Mouse (Mus musculus) neural tube, embryonic 11.5 days (tissue): ENCODE results near the gene Acsbg1. TPM values are rescaled to one million over a fixed set of nuclear protein-coding genes. Genes with fewer than 3 reads are reported as not detected.
"Not testable (repeated sequence)": the region's sequence is repeated elsewhere in the genome, so short reads cannot be mapped to it uniquely, and the experiment has no call there.

ENCODE experiments used
- ATAC-seq: fragments of 200-750 bp; cut with Nextera tagmentation; 2 replicates; pipeline ENCODE4 v1.8.0; 2017; ENCODE audit warnings: moderate number of reproducible peaks, mild to moderate bottlenecking, moderate TSS enrichment, moderate library complexity; ENCODE audit not compliant: insufficient read depth, low FRiP score, low TSS enrichment
- DNase-seq: peaks from one replicate; pipeline ENCODE4 v3.0.0-alpha.2; 2015; ENCODE audit warnings: low spot score
- H3K27ac ChIP-seq: fragments of 300-500 bp; sonication (generic); 2 replicates; pipeline ENCODE4 v1.5.1; 2014; ENCODE audit warnings: low read depth, mild to moderate bottlenecking, low read length
- H3K27me3 ChIP-seq: fragments of 300-500 bp; sonication (generic); 2 replicates; pipeline ENCODE4 v1.6.1; 2014; ENCODE audit warnings: mild to moderate bottlenecking, low read length, mixed read lengths; ENCODE audit not compliant: control insufficient read depth, insufficient read depth
- H3K36me3 ChIP-seq: fragments of 300-500 bp; sonication (generic); 2 replicates; pipeline ENCODE4 v1.6.1; 2014; ENCODE audit warnings: mild to moderate bottlenecking, low read length, moderate library complexity, mixed read lengths; ENCODE audit not compliant: control insufficient read depth, insufficient read depth
- H3K4me1 ChIP-seq: fragments of 300-500 bp; sonication (generic); 2 replicates; pipeline ENCODE4 v1.6.1; 2014; ENCODE audit warnings: low read length, mixed read lengths; ENCODE audit not compliant: control insufficient read depth, insufficient read depth
- H3K4me2 ChIP-seq: fragments of 300-500 bp; sonication (generic); 2 replicates; pipeline ENCODE4 v1.6.1; 2014; ENCODE audit warnings: low read depth, mild to moderate bottlenecking, moderate library complexity
- H3K4me3 ChIP-seq: fragments of 300-500 bp; sonication (generic); 2 replicates; pipeline ENCODE4 v1.5.1; 2014; ENCODE audit warnings: low read depth, low read length
- H3K9ac ChIP-seq: fragments of 300-500 bp; sonication (generic); 2 replicates; pipeline ENCODE4 v1.6.1; 2014; ENCODE audit warnings: mild to moderate bottlenecking, low read length
- H3K9me3 ChIP-seq: fragments of 300-500 bp; sonication (generic); 2 replicates; pipeline ENCODE4 v1.6.1; 2016; ENCODE audit warnings: low read length; ENCODE audit not compliant: control insufficient read depth
- WGBS: fragments of 180-500 bp; shearing (Covaris S2); extraction: QIAGEN DNeasy Blood & Tissue Kit; methylation state at CpG from one replicate; pipeline ENCODE4 v1.1.7; 2014; 5-methylcytosine and 5-hydroxymethylcytosine counted together
- polyA plus RNA-seq: library from polyadenylated mRNA; unstranded; fragments of >200 nt; fragmentation: Nextera tagmentation; extraction: Ambion mirVana; gene quantifications from 2 replicates; pipeline ENCODE4 v1.2.1, GENCODE M21; 2014

Gene Acsbg1
- polyA plus RNA-seq, 1 experiment from 2014 or later = 7.7 TPM

DNA sequence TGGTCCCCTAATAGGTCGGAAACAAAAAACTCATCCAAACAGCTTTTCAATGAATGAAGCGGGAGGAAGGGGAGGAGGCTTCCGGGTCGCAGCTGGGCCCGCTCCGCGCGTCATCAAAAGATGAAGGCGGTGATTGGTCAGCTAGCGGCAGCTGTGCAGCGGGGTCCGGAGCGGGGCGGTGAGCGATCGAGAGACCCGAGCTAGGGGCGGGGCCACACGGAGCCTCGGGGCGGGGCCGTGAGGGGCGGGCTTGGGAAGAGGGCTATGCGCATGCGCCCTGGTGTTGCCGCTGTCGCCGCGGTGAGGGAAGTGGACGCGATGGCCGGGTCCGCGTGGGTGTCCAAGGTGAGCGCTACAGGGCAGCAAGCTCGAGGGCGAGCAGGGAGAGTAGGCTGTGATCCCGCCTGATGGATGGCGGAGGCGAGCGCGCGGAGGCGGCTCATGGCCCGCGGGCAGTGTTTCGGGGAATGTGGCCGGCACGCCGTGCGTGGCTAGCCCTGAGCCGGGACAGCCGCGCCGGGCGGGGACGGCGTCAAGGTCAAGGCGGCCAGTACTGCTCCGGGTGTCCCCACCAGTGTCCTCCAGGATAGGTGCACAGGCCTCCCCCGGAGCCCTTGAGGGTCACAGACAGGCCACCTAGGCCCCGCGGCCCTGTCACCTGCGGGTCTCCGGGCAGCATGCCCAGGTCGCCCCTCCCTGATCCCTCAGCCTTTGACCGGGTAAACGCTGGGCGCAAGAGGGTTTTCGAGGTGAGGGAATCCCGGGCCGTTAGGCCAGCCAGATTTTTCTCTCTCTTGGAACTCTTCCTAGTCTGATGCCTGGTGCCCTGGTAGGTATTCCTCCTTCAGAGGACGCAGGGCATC is 75.2 kb downstream of the Acsbg1 start, which contains the start of gene Idh3a:
Gene Idh3a (plus strand): TSS at position 136 of the 863 bp plus-strand sequence.
- peak within 1 kb of the TSS; percentile 93 for H3K4me2 ChIP-seq

DNA sequence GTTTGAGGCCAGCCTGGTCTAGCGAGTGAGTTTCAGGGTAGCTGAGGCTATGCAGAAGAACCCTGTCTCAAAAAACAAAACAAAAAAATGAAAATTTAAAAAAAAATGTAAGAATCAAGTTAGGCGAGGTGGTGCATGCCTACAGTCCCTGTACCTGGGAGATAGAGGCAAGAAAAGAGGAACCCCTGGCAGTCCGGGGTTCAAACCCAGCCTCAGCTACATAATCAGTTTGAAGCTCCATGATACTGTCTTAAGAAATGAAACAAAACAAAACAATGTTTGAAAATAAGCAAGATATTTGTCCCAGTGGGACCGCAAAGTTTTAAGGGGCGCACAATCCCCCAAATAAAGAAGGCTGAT is 75.9 kb downstream of the Acsbg1 start:
- 31% methylated on average over 5 of the region's 5 CpGs for WGBS
- ATAC-seq (peak; percentile 3; the same call in 1 of the 2 replicates), DNase-seq (no peak)
- H3K27ac ChIP-seq = no peak overlapping the region
- peaks cover 7% of the 10 kb centered on the region for H3K4me1 ChIP-seq
- H3K9ac ChIP-seq = no peak overlapping the region
- H3K9me3 ChIP-seq = no peaks in the 10 kb centered on the region
- H3K4me3 ChIP-seq = peak overlapping the region; percentile 26
- H3K4me2 ChIP-seq = peak overlapping the region; percentile 45
- no peaks in the 10 kb centered on the region for H3K36me3 ChIP-seq
- no peaks in the 10 kb centered on the region for H3K27me3 ChIP-seq

More for the DNA sequence above, 75.2 kb downstream of the Acsbg1 start, which contains the start of gene Idh3a:
- Histone ChIP-seq H3K4me1 (peaks cover 7% of the 10 kb centered on the region), H3K36me3 (no peaks in the 10 kb centered on the region), H3K9me3 (no peaks in the 10 kb centered on the region), H3K4me3 (peak within 1 kb of the TSS; percentile 92), H3K9ac (peak within 1 kb of the TSS; percentile 81), H3K27ac (no peak within 1 kb of the TSS), H3K27me3 (no peaks in the 10 kb centered on the region)
- under 1% methylated on average over 64 of the region's 73 CpGs for WGBS
- peak; percentile 99 for DNase-seq
- peak; percentile 99 for ATAC-seq

DNA sequence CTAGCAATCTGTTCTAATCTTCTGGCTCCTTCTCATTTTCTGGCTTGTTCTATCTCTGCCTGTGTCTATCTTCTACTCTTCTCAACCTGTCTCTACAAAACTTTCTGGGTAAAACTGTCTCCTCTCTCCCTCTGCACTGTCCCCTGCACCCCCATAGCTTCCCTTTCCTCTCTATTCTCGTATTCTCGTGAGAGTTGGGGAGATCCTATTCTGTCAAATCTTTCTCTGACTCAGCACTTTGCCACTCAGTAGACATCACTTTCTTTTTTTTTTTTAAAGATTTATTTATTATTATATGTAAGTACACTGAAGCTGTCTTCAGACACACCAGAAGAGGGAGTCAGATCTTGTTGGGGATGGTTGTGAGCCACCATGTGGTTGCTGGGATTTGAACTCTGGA is 77.5 kb downstream of the Acsbg1 start:
- WGBS = 86% methylated on average over 2 of the region's 2 CpGs
- not testable (repeated sequence) for H3K4me3 ChIP-seq

DNA sequence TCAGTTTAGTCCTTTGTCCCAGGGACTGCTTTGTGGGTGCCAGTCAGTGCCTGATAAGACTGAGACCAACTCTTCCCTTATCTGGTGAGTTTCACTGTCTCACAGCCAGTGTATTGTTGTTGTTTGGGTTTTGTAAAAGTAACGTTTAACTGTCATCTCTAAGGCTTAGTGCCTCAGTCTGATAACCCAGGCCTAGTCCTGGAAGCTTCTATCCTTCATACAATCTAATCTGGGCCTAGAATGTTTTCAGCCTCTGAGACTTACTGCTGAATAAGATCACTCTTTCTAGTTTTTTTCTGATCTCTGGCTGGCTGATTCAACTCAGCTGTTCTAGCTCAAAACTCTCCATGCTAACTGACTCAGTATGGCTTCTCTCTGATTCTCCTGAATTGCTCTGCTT is 78.0 kb downstream of the Acsbg1 start:
- Histone ChIP-seq H3K27ac (no peak overlapping the region), H3K9ac (no peak overlapping the region), H3K4me1 (peaks cover 7% of the 10 kb centered on the region), H3K4me2 (no peak overlapping the region), H3K27me3 (no peaks in the 10 kb centered on the region), H3K9me3 (no peaks in the 10 kb centered on the region), H3K36me3 (no peaks in the 10 kb centered on the region), H3K4me3 (no peak overlapping the region)
- ATAC-seq (no peak), DNase-seq (no peak)
- WGBS = 70% methylated on average over 1 of the region's 1 CpGs

More for the DNA sequence above, 77.5 kb downstream of the Acsbg1 start:
- not testable (repeated sequence) for H3K27me3 ChIP-seq, H3K36me3 ChIP-seq, H3K27ac ChIP-seq, H3K9me3 ChIP-seq, H3K4me1 ChIP-seq, DNase-seq, H3K4me2 ChIP-seq, H3K9ac ChIP-seq, ATAC-seq

DNA sequence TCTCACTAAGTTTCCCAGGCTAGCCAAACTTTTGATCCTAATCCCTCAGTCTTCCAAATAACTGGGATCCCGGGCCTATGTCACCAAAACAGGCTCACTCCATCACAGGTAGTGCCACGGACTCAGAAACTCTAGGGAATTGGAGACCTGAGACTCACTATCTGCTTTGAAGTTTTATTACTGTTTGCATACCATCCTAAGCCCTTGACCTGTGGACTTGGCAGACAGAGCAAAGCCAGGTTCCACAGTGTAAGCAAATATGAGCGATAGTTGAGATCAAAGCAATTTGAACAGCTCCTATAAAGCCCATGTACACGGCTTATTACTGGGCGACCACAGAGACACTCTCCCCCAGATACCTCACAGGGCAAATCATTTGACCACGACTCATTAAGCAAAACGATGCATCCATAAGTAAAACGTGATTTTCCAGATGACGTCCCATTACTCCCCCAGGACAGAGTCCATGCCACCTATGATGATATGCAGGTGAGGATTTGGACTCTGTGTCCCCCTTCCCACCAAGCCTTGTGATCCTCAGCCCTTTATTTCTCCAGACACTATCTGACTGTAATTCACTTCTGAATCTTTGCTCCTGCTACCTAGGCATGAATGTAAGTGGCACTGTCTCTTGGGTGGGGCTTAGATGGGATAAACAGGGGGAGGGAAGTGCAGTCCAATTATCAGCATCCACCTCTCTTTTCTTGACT is 90.4 kb downstream of the Acsbg1 start:
- WGBS = 84% methylated on average over 9 of the region's 9 CpGs
- H3K27ac ChIP-seq = no peak overlapping the region
- H3K4me3 ChIP-seq = no peak overlapping the region
- no peaks in the 10 kb centered on the region for H3K36me3 ChIP-seq
- H3K4me2 ChIP-seq = no peak overlapping the region
- DNase-seq = no peak
- H3K4me1 ChIP-seq = no peaks in the 10 kb centered on the region
- H3K27me3 ChIP-seq = no peaks in the 10 kb centered on the region
- H3K9ac ChIP-seq = no peak overlapping the region
- H3K9me3 ChIP-seq = no peaks in the 10 kb centered on the region
- no peak for ATAC-seq

DNA sequence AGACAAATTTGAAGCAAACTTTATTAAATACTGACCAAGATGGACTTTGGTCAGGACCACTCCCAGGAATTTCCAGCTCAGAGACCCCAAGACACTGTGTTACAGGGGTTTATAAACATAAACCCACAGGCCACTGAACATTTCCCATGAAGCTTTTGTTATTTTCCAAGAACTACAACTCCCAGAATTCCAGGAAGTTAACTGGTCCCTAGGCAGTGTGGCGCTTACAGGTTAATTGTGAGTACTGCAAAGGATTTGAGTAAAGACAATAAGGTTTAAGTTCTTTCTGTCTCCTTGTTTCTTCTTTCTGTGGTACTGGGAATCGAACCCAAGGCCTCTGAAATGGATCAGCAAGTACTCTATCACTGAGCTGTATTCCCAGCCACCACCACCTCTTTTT is 92.9 kb downstream of the Acsbg1 start:
- no peaks in the 10 kb centered on the region for H3K36me3 ChIP-seq
- no peak for DNase-seq
- no peaks in the 10 kb centered on the region for H3K27me3 ChIP-seq
- no peak overlapping the region for H3K27ac ChIP-seq
- no peak overlapping the region for H3K4me3 ChIP-seq
- no peak overlapping the region for H3K4me2 ChIP-seq
- no peak for ATAC-seq
- no peak overlapping the region for H3K9ac ChIP-seq
- no peaks in the 10 kb centered on the region for H3K4me1 ChIP-seq
- 39% methylated on average over 2 of the region's 2 CpGs for WGBS
- H3K9me3 ChIP-seq = no peaks in the 10 kb centered on the region

DNA sequence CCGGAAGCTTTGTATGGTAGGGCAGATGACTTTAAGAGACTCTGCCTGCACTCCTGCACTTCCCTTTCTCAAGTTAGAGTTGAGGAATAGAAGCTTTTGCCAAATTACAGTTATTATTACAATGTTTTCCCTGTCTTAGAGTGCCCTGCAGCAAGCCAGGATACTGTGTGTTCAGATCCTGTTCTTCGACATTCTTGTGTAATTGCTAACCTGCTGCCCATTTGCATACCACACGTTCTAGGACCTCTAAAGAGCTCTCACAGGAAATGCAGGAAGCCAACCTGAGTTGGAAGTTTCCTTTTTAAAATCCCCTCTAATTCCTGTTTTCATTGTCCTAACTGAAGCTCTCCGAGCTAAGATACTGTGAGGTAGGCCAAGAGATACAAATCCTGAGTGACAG is 94.7 kb downstream of the Acsbg1 start:
- H3K4me2 ChIP-seq = no peak overlapping the region
- H3K9me3 ChIP-seq = no peaks in the 10 kb centered on the region
- no peaks in the 10 kb centered on the region for H3K4me1 ChIP-seq
- no peak for DNase-seq
- no peak for ATAC-seq
- 65% methylated on average over 4 of the region's 4 CpGs for WGBS
- no peak overlapping the region for H3K9ac ChIP-seq
- H3K27me3 ChIP-seq = no peaks in the 10 kb centered on the region
- H3K4me3 ChIP-seq = no peak overlapping the region
- H3K27ac ChIP-seq = no peak overlapping the region
- H3K36me3 ChIP-seq = no peaks in the 10 kb centered on the region

DNA sequence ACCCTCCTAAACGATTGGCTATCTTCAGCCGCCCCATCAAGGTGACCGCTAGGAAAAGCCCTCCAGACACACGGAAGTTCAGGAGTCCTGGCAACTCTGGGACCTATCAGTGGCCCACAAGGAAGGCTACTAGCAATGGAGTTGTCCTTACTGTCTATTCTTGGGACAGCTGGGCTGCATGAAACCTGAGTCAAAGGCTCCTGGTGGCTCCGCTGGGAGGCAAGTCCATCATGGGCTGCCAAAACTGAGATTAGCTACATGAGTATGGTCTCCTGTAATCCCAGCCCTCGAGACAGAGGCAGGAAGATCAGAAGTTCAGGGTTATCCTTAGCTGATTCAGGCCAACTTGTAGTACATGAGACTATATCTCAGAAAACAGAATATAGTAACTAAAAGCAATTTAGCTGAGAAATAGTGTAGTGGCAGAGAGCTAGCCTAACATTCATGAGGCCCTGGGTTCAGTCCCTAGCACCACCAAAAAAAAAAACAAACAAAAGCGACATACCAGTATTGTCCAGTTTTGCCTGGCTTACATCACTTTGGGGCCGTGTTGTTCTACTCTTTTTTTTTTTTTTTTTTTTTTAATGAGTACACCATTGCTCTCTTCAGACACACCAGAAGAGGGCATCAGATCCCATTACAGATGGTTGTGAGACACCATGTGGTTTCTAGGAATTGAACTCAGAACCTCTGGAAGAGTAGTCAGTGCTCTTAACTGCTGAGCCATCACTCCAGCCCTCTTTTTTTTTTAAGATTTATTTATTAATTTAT is 100.7 kb downstream of the Acsbg1 start:
- Histone ChIP-seq H3K27me3 (0 out of 2 replicates have a peak, but pooled peaks cover 3% of the 10 kb centered on the region), H3K9me3 (no peaks in the 10 kb centered on the region), H3K27ac (no peak overlapping the region), H3K4me3 (no peak overlapping the region), H3K9ac (no peak overlapping the region), H3K4me1 (no peaks in the 10 kb centered on the region), H3K4me2 (no peak overlapping the region), H3K36me3 (no peaks in the 10 kb centered on the region)
- ATAC-seq (no peak), DNase-seq (no peak)
- WGBS = 89% methylated on average over 8 of the region's 8 CpGs
